19 mouse cellular contexts compared by ENCODE assay signal in genomic region chr6:120172294-120173017, GRCm38 (mm10).
DNase-seq lines count a peak whose midpoint lies in the region; ATAC-seq and TF ChIP-seq lines count a peak whose summit lies in the region.
"Had no signal": no experiment of that assay in that cellular context is flagged by ENCODE, and none has a peak within 500 bp of the region (broad histone marks: within the 10 kb centered on the region; RNA-seq: fewer than 3 reads in every experiment).

No protein-coding gene starts in this region.

- no peaks in the 10 kb centered on the region for H3K36me3 ChIP-seq in heart, embryonic 10.5 days
- no peaks in the 10 kb centered on the region for H3K36me3 ChIP-seq in heart, embryonic 11.5 days (ENCODE audit: control insufficient read depth, insufficient read depth, low read length)
- no peaks in the 10 kb centered on the region for H3K36me3 ChIP-seq in lung, postnatal 0 days (ENCODE audit: insufficient read depth, low read length)
- H3K36me3 ChIP-seq in stomach, embryonic 16.5 days (ENCODE audit: control insufficient read depth, insufficient read depth, low read length), result no peaks in the 10 kb centered on the region
- H3K36me3 ChIP-seq: heart, embryonic 13.5 days; limb, embryonic 13.5 days; neural tube, embryonic 15.5 days; stomach, embryonic 15.5 days had no signal

- peak overlapping the region; percentile 62 for H3K27ac ChIP-seq in heart, embryonic 10.5 days
- no peak overlapping the region for H3K27ac ChIP-seq in heart, embryonic 11.5 days (ENCODE audit: low read depth, low read length)
- H3K27ac ChIP-seq in bone marrow, adult 2 months (ENCODE audit: control insufficient read depth, insufficient read depth, low read depth, low read length, poor library complexity), result peak overlapping the region; percentile 24; the same call in 1 of the 2 replicates
- peak overlapping the region; percentile 84 for H3K27ac ChIP-seq in lung, postnatal 0 days (ENCODE audit: low read length)
- H3K27ac ChIP-seq in stomach, embryonic 16.5 days (ENCODE audit: low read length), result no peak overlapping the region; the same call in 1 of the 2 replicates
- H3K27ac ChIP-seq: left cerebral cortex, adult 2 months; limb, embryonic 13.5 days; neural tube, embryonic 15.5 days had no signal

- no peak for DNase-seq in heart, embryonic 10.5 days (ENCODE audit: low spot score)
- peak; percentile 93 for DNase-seq in lung, postnatal 0 days (ENCODE audit: low spot score)
- no peak for DNase-seq in T-cell, adult 2 months (ENCODE audit: low spot score)
- DNase-seq in cerebellum, adult 9-11 months, result no peak
- DNase-seq: adrenal gland, postnatal 10 days; B cell, adult 2 months; cerebellum, postnatal 14 days; gastrocnemius, postnatal 10 days; retina, postnatal 1 day; thymus, postnatal 14 days had no signal

- H3K4me1 ChIP-seq in heart, embryonic 10.5 days, result peaks cover 40% of the 10 kb centered on the region
- peaks cover 31% of the 10 kb centered on the region for H3K4me1 ChIP-seq in heart, embryonic 11.5 days (ENCODE audit: control insufficient read depth, insufficient read depth, low read length)
- peaks cover 6% of the 10 kb centered on the region; the same call in 1 of the 2 replicates for H3K4me1 ChIP-seq in bone marrow, adult 2 months (ENCODE audit: control insufficient read depth, insufficient read depth, low read length)
- H3K4me1 ChIP-seq in lung, postnatal 0 days (ENCODE audit: insufficient read depth, low read depth, low read length), result peaks cover 3% of the 10 kb centered on the region; the same call in 1 of the 2 replicates
- peaks cover 6% of the 10 kb centered on the region; the same call in 1 of the 2 replicates for H3K4me1 ChIP-seq in stomach, embryonic 16.5 days (ENCODE audit: control insufficient read depth, insufficient read depth, low read length)
- H3K4me1 ChIP-seq: limb, embryonic 13.5 days; neural tube, embryonic 15.5 days had no signal

- no peak for TF ChIP-seq POLR2A in bone marrow, adult 2 months (IDR thresholded peaks at IDR 0.05; ENCODE audit: borderline replicate concordance, control insufficient read depth, low read depth, low read length)

- H3K4me2 ChIP-seq in heart, embryonic 11.5 days, result no peak overlapping the region
- H3K4me2 ChIP-seq in lung, postnatal 0 days (replicated peaks; ENCODE audit: low read depth, low read length), result no peak overlapping the region
- H3K4me2 ChIP-seq in stomach, embryonic 16.5 days (ENCODE audit: low read depth, low read length), result no peak overlapping the region
- H3K4me2 ChIP-seq: limb, embryonic 13.5 days; neural tube, embryonic 15.5 days; stomach, embryonic 15.5 days had no signal

- ATAC-seq in heart, embryonic 11.5 days (replicated peaks; ENCODE audit: insufficient number of reproducible peaks, low FRiP score, low TSS enrichment), result no peak
- peak; percentile 95 for ATAC-seq in lung, postnatal 0 days
- peak; percentile 11; the same call in 1 of the 2 replicates for ATAC-seq in stomach, embryonic 16.5 days (ENCODE audit: insufficient read depth, low FRiP score)
- ATAC-seq: forebrain, embryonic 16.5 days had no signal

- H3K9ac ChIP-seq in heart, embryonic 11.5 days (ENCODE audit: low read depth, low read length), result no peak overlapping the region
- H3K9ac ChIP-seq in lung, postnatal 0 days (replicated peaks; ENCODE audit: low read depth), result no peak overlapping the region
- no peak overlapping the region for H3K9ac ChIP-seq in stomach, embryonic 16.5 days (ENCODE audit: low read length)
- H3K9ac ChIP-seq: limb, embryonic 13.5 days; neural tube, embryonic 15.5 days; stomach, embryonic 15.5 days had no signal

- WGBS in heart, embryonic 10.5 days, result 86% methylated on average over 8 of the region's 8 CpGs
- 81% methylated on average over 8 of the region's 8 CpGs for WGBS in heart, embryonic 11.5 days (ENCODE audit: insufficient replicate concordance)
- 52% methylated on average over 8 of the region's 8 CpGs for WGBS in bone marrow, adult 2 months
- WGBS in lung, postnatal 0 days, result 61% methylated on average over 8 of the region's 8 CpGs
- WGBS in stomach, embryonic 16.5 days, result 82% methylated on average over 8 of the region's 8 CpGs

- H3K9me3 ChIP-seq in heart, embryonic 10.5 days, result no peaks in the 10 kb centered on the region
- no peaks in the 10 kb centered on the region for H3K9me3 ChIP-seq in heart, embryonic 11.5 days (replicated peaks; ENCODE audit: control insufficient read depth, low read length)
- H3K9me3 ChIP-seq in lung, postnatal 0 days (ENCODE audit: low read length), result no peaks in the 10 kb centered on the region
- no peaks in the 10 kb centered on the region for H3K9me3 ChIP-seq in stomach, embryonic 16.5 days (replicated peaks; ENCODE audit: control insufficient read depth, low read length)
- H3K9me3 ChIP-seq: heart, embryonic 13.5 days; limb, embryonic 13.5 days; neural tube, embryonic 15.5 days; stomach, embryonic 15.5 days had no signal

- no peak for TF ChIP-seq CTCF in bone marrow, adult 2 months (IDR thresholded peaks at IDR 0.05; ENCODE audit: control insufficient read depth, insufficient read depth, low read length)
- peak; percentile 32; the same call in 1 of the 2 replicates for TF ChIP-seq CTCF in lung, postnatal 0 days (IDR thresholded peaks at IDR 0.05)

- no peaks in the 10 kb centered on the region for H3K27me3 ChIP-seq in heart, embryonic 10.5 days (ENCODE audit: insufficient read depth, poor library complexity, severe bottlenecking)
- H3K27me3 ChIP-seq in heart, embryonic 11.5 days (ENCODE audit: control insufficient read depth, insufficient read depth, low read length), result no peaks in the 10 kb centered on the region
- no peaks in the 10 kb centered on the region for H3K27me3 ChIP-seq in lung, postnatal 0 days (replicated peaks; ENCODE audit: insufficient read depth, low read length)
- H3K27me3 ChIP-seq in stomach, embryonic 16.5 days (ENCODE audit: control insufficient read depth, insufficient read depth, low read length), result no peaks in the 10 kb centered on the region
- H3K27me3 ChIP-seq: heart, embryonic 13.5 days; limb, embryonic 13.5 days; neural tube, embryonic 15.5 days; stomach, embryonic 15.5 days had no signal

- no peak overlapping the region for H3K4me3 ChIP-seq in heart, embryonic 10.5 days
- no peak overlapping the region for H3K4me3 ChIP-seq in heart, embryonic 11.5 days (ENCODE audit: low read depth, low read length)
- no peak overlapping the region for H3K4me3 ChIP-seq in bone marrow, adult 2 months (replicated peaks; ENCODE audit: control insufficient read depth, low read depth, low read length)
- no peak overlapping the region for H3K4me3 ChIP-seq in lung, postnatal 0 days (ENCODE audit: low read depth, low read length)
- H3K4me3 ChIP-seq in stomach, embryonic 16.5 days (replicated peaks; ENCODE audit: low read length), result no peak overlapping the region
- H3K4me3 ChIP-seq: heart, embryonic 13.5 days; left cerebral cortex, adult 2 months; limb, embryonic 13.5 days; neural tube, embryonic 15.5 days; stomach, embryonic 15.5 days had no signal

- peak; percentile 99 for TF ChIP-seq EP300 in lung, postnatal 0 days (IDR thresholded peaks at IDR 0.05)

Comparison
In these comparisons a context has a peak if more than half of its experiments do, and no peak if none do; other contexts are left out.
1. H3K27ac ChIP-seq: peak in heart, embryonic 10.5 days (single experiment), bone marrow, adult 2 months (single experiment) and lung, postnatal 0 days (single experiment); none in heart, embryonic 11.5 days (single experiment) and stomach, embryonic 16.5 days (single experiment).